Mouse (Mus musculus) thymus, adult 2 months (tissue): ENCODE results near the gene Pkp4.

Source experiments
- CTCF ChIP-seq: fragments of 200-500 bp; IDR thresholded peaks from 2 replicates; pipeline ENCODE4 v1.5.1; 2012; ENCODE audit warnings: mild to moderate bottlenecking, control low read depth, low read length, moderate library complexity, borderline replicate concordance; ENCODE audit not compliant: control insufficient read depth, poor library complexity, insufficient read depth; ENCODE audit errors: extremely low read depth
- POLR2A ChIP-seq: fragments of 200-500 bp; IDR thresholded peaks from 2 replicates; pipeline ENCODE4 v1.6.1; 2012; ENCODE audit warnings: mild to moderate bottlenecking, low read length, control low read depth, moderate library complexity; ENCODE audit not compliant: control insufficient read depth, poor library complexity, insufficient read depth; ENCODE audit errors: extremely low read depth

GRCm38 (mm10) chr2:59343834-59344233 lies 183.2 kb downstream of the Pkp4 start:
- TF ChIP-seq POLR2A (no peak), CTCF (no peak)
